Mouse (Mus musculus): ENCODE measurements at regions not wholly inside any gene's neighbourhood (a gene's known extent, or its start where the extent isn't known, plus 50 kb on each side); places are given as distances from the start of the nearest gene placed in this dataset.

DNA sequence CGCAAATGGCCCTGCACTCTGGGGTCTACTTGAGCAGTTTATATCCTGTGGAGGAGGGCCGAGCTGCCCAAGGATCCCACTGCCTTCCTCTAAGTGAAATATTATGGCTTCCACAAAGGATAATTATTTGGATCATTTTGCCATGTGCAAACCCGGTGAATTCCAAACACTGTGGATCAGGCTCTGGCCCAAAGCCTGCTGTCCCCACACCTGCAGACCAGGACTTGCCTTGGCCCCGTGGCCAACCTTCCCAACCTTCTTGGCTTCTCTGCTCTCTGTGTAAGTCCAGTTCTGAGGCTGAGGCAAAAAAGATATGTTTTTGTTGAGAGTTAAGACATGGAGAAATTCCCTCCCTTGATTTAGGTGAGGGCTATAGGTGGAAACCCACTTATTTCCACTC is 234.0 kb downstream of the Snx10 start:
- no peak for TF ChIP-seq CTCF (IDR thresholded peaks at IDR 0.05)
- no peak for TF ChIP-seq EP300 (IDR thresholded peaks at IDR 0.05)
